Mouse (Mus musculus) gastrocnemius, postnatal 36 days (tissue): ENCODE data around the gene Klhl41. TPM values are rescaled to one million over a fixed set of nuclear protein-coding genes. Genes with fewer than 3 reads are reported as not detected.

ENCODE experiments used
- total RNA-seq, 2 experiments: library from RNA; stranded (reverse); gene quantifications; 2 replicates each; pipeline ENCODE4 v1.2.3; 2021

The Klhl41 gene
- total RNA-seq, 2 experiments from 2014 or later, result 417 to 539 TPM

Other genes with a start within 250 kb of the Klhl41 start
- not detected for gene Lrp2, start 84.1 kb upstream of the Klhl41 start, total RNA-seq
- 1 to 10 TPM; 2.7 to 3.8 TPM for gene Bbs5, start 22.9 kb upstream of the Klhl41 start, total RNA-seq
- gene Fastkd1, start 43.4 kb downstream of the Klhl41 start, total RNA-seq, result 10 to 100 TPM; 15.3 to 16.3 TPM
- gene Ppig, start 52.4 kb downstream of the Klhl41 start, total RNA-seq, result 10 to 100 TPM; 25.1 to 27.2 TPM
- gene Ccdc173, start 119.5 kb downstream of the Klhl41 start, total RNA-seq, result under 1 TPM; 0.33 to 0.44 TPM
- gene Phospho2, start 119.5 kb downstream of the Klhl41 start, total RNA-seq, result 10 to 100 TPM; 16.6 to 17.0 TPM
- gene Klhl23, start 151.8 kb downstream of the Klhl41 start, total RNA-seq, result 10 to 100 TPM; 15.0 to 18.2 TPM
- 10 to 100 TPM; 44.2 to 61.3 TPM for gene Ssb, start 191.4 kb downstream of the Klhl41 start, total RNA-seq
- 10 to 100 TPM; 15.7 to 17.2 TPM for gene Mettl5, start 215.5 kb downstream of the Klhl41 start, total RNA-seq
- gene Ubr3, start 227.1 kb downstream of the Klhl41 start, total RNA-seq, result 100 to 1,000 TPM; 162 to 170 TPM